Mouse (Mus musculus): Measurements from ENCODE around the gene Olfr1495.

DNA sequence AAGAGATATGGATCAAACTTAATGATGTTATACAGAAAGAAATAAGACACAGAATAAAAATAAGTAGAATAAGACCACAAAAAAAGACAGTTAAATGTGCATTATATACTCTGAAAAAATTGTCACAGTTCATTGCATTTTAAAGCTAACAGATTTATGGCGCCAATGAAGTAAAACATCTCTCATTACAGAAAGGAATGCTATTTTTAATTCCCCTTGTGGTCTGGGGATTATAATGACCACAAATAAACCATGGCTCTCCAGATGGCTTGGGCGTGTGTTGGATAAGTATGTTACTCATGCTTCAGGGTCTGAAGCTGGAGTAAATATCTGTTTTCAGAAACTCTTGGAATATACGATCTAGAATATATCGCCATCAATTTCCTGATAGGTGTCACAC, 25.0 kb upstream of the Olfr1495 start, which contains the start of gene Olfr1494:
- TF ChIP-seq SIN3A (IDR thresholded peaks at IDR 0.05; ENCODE audit: low read length) (no peak), EP300 (IDR thresholded peaks at IDR 0.05; ENCODE audit: low read depth in 1 of 2, low read length in 2 of 2) (no peak), E2F4 (IDR thresholded peaks at IDR 0.05; ENCODE audit: borderline replicate concordance, low read depth, low read length) (no peak), POLR2A (IDR thresholded peaks at IDR 0.05; ENCODE audit: control insufficient read depth in 1 of 2, insufficient read depth in 1 of 2, low read depth in 1 of 2, low read length in 2 of 2, poor library complexity in 1 of 2) (no peak), SMC3 (IDR thresholded peaks at IDR 0.05; ENCODE audit: low read depth, low read length) (no peak), BHLHE40 (IDR thresholded peaks at IDR 0.05; ENCODE audit: borderline replicate concordance, low read depth, low read length) (no peak), CTCF (IDR thresholded peaks at IDR 0.05 in 2 of 3, conservative IDR thresholded peaks at IDR 0.05 in 1 of 3; ENCODE audit: control insufficient read depth in 1 of 3, insufficient read depth in 1 of 3, low read depth in 2 of 3, low read length in 3 of 3, poor library complexity in 1 of 3, severe bottlenecking in 1 of 3) (no peak), RAD21 (IDR thresholded peaks at IDR 0.05; ENCODE audit: low read depth, low read length) (no peak), MAFK (IDR thresholded peaks at IDR 0.05; ENCODE audit: borderline replicate concordance, low read depth, low read length) (no peak), GABPA (IDR thresholded peaks at IDR 0.05; ENCODE audit: low read depth, low read length) (no peak), MEF2A (IDR thresholded peaks at IDR 0.05; ENCODE audit: extremely low read depth, insufficient replicate concordance, low read depth, low read length, poor library complexity, severe bottlenecking) (no peak), MYC (IDR thresholded peaks at IDR 0.05; ENCODE audit: low read depth, low read length) (no peak), ZNF384 (IDR thresholded peaks at IDR 0.05; ENCODE audit: low read depth, low read length) (no peak), NRF1 (IDR thresholded peaks at IDR 0.05; ENCODE audit: insufficient read depth, low read depth, low read length, poor library complexity, severe bottlenecking) (no peak)

All from MEL (cell line).